Mouse (Mus musculus) kidney, postnatal 36 days (tissue): ENCODE results near the gene Zfp414.

ENCODE experiments used
- DNase-seq, 2 experiments: peaks; one replicate each; pipeline ENCODE4 v3.0.0; 2021 to 2022; ENCODE audit warnings: mixed read lengths in 2 of 2

Gene Zfp414

GRCm38 (mm10) chr17:33649781-33650475 is 21.0 kb downstream of the Zfp414 start:
- no peak for DNase-seq

- no peak for DNase-seq
Measured at GRCm38 (mm10) chr17:33666813-33667212, 37.9 kb downstream of the Zfp414 start.

- DNase-seq = no peak
Measured at GRCm38 (mm10) chr17:33669681-33670080, 40.8 kb downstream of the Zfp414 start.

- DNase-seq = no peak
Measured at GRCm38 (mm10) chr17:33673837-33674236, 44.9 kb downstream of the Zfp414 start.

- peak; percentile 51 to 52 for DNase-seq
Measured at GRCm38 (mm10) chr17:33675452-33675851, 46.6 kb downstream of the Zfp414 start.

- DNase-seq = no peak
Measured at GRCm38 (mm10) chr17:33676086-33676485, 47.2 kb downstream of the Zfp414 start.

GRCm38 (mm10) chr17:33678771-33679170 is 49.9 kb downstream of the Zfp414 start:
- no peak for DNase-seq
